Mouse (Mus musculus) mesoderm, embryonic 11.5 days (tissue): ENCODE measurements around the gene Pde6d.
"Not testable (repeated sequence)": the region's sequence is repeated elsewhere in the genome, so short reads cannot be mapped to it uniquely, and the experiment has no call there.

ENCODE experiments used
- DNase-seq: peaks from one replicate; pipeline ENCODE4 v3.0.0-alpha.2; 2012; ENCODE audit warnings: low read depth, low spot score

Pde6d gene

DNA sequence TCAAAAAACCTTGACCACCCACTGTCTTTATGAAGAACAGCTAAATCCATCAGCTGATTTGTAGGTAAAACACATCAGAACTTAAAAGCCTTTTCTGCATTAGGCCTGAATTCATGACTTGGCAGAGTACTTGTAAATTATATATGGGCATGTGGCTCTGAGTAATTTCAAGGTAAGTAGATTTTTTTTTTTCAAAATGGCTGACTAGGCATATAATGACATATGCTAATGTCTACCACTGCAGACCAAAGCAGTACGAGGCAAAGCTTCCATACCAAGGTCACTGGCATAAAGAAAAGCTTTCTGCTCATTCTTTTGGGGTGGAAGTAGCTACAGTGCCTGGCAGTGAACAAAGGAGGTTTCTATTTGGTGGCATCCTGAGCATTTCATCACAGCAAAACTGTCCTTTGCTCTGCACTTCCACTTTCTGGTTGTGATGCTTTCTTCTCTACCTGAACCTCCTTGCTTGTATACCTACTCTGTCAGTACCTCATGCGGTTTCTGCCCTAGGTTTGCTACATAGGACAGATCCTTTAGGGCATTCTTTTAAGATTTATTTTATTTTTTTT, 13.1 kb downstream of the Pde6d start:
- DNase-seq: no peak

DNA sequence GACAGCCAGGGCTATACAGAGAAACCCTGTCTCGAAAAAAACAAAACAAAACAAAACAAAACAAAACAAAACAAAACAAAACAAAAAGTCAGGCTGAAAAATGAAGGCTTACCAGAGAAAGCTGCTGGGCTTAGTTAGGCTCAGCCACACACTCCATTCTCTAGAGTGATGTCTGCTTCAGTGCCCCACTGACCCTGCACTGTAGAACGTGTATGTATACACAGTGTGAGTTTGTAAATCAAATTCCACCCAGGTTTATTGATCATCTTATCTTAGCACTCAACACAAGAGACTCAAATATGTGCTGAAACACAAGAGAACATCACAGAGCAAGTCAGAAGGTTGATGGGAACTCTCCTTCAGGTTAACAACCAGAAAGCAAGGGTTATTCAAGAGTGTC, 14.0 kb downstream of the Pde6d start:
- DNase-seq: no peak

DNA sequence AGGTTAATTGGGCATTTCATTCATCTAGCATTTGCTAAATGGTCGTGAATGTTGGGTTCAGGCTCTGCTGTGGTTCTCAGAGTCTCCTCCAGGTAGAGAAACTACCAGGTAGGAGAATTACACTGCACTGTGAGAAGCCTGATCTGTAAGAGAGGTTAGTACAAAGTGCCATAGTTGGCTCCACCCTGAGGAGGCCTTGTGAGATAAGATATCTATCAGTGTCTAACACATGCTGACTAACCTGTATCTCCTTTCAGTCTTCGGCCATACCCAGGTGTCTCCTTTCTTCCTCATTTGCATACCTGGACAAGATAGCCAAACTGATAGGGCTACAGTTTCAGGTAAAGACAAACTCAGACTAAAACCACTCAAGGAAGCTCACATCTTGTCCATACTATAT, 19.8 kb downstream of the Pde6d start:
- DNase-seq: no peak

DNA sequence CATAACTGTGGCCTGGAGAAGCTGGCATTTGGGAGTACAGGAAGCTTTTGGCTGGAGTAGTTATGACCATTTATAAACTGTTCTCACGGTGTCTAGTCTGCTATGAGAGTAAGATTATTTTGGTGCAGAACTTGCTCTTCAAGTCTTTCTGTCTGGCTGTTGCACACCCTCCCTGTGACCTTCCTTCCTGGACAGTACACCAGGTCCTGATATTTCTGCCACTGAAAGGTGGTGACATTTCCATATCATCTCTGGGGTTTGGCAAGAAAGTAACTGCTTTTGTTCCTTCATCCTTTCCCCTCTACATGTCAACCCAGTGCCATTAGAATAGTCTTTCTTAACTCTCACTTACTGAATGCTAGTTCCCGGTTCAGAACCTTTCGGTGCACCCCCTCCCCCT, 23.2 kb downstream of the Pde6d start:
- no peak for DNase-seq

DNA sequence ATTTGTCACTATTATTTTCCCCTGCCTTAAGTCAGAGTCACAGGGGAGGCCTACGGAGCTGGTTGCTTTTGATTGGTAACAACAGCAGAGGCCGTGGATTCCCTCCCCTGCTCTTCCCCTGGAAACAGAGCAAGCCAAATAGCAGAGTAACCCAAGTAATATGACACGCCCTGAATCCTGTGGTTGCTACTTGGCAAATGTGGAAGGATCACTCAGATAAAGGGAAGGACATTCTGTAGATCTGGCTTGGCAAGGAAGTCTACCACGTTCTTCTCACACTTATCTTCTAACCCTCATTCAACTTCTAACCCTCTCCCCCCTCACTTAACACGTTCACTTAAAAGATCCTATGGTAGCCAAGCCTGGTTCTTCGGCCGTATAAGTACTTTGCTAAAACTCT, 24.6 kb downstream of the Pde6d start:
- no peak for DNase-seq

DNA sequence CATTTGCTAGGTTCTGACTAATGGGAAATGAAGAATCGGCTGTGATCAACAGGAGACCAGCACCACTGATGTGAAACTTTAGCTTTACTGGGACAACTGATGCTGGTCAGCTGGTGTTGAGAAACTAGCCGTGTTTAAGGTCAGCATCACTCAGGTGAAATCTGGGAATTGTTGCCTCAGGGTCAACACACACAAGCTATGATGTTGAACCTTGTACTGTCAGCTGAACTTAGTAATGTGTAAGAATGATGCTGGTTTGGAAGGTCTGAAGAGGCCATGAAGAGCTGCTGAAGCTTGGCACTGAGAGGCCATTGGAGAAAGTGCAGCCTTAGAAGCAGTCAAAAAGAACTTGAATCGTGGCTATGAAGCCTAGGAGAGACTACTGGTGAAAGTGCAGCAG, 26.8 kb downstream of the Pde6d start:
- DNase-seq: no peak

DNA sequence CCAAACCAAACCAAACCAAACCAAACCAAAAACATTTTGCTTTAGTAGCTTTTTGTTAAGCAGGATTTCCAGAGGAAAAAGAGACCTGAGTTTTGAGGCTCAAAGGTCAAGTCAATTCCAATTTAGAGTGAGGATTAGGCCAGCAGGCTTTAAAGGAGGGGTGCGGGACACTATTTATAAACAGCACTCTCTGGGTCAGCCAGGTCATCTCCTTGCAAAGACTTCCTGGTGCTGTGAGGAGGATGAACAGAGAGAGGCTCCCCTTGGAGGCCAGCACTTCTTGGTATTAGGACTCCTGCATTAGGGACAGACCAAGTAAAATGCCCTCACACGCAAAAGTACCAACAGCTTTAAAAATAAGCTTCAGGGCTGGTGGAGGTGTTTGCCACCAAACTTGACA, 30.6 kb downstream of the Pde6d start:
- DNase-seq: no peak

DNA sequence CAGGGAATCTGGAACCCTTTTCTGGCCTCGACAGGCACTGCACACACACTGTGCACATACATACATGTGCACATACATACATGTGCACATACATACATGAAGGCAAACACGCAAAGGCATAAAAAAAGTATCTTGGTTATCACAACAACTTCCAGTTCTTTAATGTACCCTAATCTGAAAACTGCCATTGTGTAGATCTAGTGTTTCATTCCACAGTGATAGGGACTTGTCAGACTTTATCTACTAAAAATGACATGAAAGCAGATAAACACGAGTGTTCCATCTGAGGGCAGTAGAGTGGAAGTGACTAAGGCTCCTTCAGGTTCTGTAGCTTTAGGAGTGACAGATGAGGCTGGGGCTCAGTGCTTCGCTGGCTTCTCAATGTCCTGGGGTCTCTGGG, 31.1 kb downstream of the Pde6d start:
- DNase-seq: no peak

DNA sequence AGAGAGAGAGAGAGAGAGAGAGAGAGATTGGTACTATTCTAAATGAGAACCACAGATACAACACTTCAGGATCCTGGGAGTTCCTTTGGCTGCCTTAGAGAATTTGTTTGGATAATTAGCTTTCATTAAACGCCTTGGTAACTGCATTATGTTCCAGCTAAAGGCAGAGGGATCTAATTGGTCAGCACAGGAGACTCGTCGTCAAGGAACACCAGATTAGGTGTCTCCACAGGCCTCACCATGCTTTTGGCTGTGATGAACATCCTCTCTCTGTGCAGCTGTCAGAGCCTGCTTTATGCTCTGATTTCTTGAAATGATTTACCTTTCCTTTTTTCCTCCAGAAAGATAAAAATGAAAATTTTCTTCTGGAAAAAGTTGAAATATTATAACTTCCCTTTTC, 35.6 kb downstream of the Pde6d start:
- DNase-seq: no peak

DNA sequence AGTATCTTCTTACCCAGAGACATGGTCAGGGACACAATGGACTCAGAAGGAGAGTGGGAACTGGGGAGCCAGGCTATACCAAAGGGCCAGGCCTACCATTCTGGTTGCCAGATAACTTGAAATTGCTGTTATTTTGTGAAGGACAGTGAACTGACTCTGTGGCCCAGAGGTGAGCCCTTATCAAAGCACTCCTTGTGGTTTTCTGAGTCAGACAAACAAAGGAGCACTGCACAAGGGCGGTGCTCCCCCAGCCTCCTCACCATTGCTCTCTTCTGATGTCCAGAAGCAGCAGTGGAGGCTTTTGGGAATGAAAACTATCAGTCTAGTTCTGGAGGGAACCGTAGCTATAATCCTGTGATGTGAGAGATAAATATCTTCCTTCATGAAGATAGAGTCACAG, 39.8 kb downstream of the Pde6d start:
- no peak for DNase-seq

DNA sequence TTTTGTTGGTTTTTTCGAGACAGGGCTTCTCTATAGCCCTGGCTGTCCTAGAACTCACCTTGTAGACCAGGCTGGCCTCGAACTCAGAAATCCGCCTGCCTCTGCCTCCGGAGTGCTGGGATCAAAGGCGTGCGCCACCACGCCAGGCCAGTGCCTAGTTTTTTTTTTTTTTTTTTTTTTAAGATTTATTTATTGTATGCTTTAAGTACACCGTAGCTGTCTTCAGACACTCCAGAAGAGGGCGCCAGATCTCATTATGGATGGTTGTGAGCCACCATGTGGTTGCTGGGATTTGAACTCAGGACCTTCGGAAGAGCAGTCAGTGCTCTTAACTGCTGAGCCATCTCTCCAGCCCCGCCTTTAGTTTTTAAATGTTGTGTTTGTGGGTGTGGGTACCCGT, 42.8 kb downstream of the Pde6d start:
- not testable (repeated sequence) for DNase-seq

DNA sequence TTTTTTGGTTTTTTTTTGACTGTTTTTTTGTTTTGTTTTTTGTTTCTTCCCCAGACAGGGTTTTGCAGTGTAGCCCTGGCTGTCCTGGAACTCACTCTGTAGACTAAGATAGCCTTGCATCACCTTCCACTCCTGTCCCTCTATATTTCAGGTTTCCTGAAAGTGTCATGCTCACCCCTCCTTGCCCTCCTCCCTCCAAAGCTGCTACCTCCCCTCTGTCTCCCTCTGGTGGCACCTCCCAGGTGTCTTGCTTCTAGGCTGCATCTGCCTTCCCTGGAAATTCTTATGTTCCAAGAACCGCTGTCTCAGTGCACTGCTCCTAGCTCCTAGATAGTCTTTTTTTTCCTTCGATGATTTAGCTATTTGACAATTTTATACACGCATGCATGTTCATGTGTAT, 44.0 kb downstream of the Pde6d start:
- no peak for DNase-seq

DNA sequence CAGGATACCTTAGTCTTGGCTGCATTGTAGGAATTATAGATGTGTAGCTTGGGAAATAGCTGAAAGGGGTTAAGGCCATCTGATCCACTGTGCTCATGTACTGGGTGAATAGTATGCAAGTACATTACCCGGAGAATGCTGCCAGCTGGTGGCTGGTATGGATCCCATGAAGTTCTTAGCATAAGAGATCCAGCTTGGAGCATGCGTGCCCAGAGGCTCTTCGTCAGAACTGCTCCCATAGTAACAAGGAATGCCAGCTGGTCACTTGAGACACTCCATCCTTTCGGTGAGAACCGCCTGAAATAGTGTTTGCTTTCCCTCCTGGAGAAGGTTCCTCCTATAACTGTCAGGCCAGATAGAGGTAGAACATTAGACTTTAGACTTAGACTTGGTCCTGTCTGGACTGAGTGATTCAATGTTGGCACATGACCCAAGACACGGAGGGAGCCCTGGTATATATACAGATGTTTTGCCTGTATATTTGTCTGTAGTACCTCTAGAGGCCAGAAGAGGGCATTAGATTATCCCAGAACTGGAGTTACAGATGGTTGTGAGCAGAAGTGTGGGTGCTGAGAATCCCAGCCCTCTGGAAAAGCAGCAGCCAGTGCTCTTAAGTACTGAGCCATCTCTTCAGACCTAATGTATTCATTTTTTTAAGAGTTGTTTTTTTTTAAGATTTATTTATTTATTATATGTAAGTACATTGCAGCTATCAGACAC, 48.9 kb downstream of the Pde6d start:
- DNase-seq: peak; percentile 60

DNA sequence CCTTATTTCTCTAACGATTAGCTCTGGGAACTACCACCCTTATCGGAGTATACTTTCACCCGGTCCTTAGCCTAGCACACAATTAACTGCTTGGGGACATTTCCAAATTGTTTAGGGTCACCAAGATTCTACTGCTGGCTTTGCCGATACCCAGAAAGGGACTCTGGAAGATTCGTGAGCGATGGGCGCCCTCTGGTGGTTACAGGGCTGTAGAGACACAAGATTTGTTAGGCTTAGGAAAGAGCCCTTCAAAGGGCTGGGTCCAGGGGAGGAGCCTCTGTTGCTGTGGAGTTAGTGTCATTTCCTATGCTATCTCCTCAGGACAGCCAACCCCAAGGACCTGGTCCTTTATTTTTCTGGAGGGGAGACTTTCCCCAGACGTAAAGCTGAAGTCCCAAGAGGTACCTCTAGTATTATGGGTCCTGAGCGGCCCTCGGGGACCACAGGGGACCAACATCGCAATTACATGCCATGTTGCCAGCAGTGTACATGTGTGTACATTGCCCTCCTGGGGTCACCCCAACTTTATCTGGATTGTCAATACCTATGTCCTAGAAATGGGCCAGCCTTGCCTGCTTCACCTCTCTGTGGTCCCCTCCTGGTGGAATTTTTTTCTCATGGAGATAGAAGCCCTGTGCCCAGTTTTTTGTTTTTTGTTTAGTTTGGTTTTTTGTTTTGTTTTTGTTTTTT, 49.9 kb downstream of the Pde6d start:
- peak; percentile 94 for DNase-seq

DNA sequence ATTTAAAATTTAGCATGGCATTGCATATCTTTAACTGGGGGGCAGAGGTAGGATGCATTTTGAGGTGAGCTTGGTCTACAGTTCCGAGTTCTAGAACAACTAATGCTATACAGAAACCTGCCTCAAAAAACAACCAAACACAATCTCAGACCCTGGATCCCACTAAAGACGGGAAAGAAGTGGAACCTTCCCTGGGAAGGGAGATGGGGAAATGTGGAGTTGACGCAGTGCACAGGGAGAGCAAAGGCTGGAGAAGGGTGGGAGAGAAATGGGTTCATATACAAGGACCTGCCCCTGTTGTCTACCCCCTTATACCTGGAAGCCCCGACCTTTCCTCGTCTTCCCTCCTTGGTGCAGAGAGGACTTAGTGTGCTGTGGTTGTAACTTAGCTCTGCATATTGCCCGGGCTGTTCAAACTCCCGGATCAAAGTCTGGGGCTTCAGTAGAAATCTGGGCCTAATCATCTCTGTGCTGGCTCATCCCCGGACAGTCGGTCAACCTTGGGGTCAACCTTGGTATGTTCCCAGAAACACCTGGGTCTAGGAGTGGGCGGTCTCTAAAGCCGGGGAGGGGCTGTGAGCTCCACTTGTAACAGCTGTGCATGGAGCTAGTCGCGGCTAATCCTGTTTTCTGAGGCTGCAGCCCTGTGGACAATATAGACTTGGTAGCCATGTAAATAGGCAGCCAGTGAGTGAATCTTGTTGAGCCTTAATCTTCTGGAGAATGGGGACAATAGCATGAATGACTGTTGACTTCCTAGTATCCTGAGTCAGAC, 50.7 kb downstream of the Pde6d start:
- DNase-seq: peak; percentile 81

DNA sequence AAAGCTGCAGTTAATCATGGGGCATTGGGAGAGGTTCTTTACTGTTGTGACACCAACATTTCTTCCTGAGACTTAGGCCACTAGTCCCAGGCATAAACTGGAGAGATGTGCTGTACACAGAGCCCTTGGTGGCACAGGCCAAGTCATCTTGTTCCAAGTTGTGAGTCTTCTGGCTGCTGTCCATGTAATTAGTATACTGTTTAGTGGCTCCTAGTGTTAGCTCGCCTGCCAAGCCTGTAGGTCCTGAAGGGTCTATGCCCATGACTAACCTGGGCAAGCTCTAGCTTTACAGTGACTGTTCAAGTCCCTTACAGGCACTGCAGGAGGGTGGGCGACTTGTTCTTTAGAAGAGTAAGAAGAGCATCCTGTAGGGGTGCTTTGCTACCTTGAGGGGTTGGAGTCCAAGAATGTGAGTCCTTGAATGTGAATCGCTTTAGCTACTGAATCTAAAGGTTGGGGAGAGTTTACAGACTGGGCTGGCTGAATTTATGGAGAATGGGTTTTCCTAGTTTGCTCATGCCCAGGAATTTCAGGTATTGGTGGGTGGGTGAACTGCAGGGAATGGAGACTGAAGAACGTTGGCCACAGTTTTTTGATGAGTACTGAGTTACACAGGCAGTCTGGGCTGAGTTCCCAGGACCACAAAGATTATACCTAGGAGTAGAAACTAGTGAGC, 51.4 kb downstream of the Pde6d start:
- DNase-seq: peak; percentile 55

DNA sequence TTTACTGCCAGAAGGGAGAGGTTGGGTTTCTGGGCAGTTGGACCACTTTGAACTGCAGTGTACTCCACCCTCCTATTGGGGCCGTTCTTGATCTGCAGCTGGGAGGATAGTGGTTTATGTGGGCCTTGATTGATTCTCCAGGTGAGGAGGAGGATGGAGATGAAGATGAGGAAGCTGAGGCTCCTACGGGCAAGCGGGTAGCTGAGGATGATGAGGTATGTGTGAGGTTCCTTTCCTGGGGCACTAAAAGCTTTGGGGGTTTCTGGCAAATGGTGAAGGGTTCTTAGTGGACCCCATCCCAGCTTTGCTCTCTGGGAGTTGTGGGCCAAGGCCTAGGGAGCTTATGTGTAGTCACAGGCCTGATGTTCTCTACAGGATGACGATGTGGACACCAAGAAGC, 52.8 kb downstream of the Pde6d start:
- peak; percentile 33 for DNase-seq

DNA sequence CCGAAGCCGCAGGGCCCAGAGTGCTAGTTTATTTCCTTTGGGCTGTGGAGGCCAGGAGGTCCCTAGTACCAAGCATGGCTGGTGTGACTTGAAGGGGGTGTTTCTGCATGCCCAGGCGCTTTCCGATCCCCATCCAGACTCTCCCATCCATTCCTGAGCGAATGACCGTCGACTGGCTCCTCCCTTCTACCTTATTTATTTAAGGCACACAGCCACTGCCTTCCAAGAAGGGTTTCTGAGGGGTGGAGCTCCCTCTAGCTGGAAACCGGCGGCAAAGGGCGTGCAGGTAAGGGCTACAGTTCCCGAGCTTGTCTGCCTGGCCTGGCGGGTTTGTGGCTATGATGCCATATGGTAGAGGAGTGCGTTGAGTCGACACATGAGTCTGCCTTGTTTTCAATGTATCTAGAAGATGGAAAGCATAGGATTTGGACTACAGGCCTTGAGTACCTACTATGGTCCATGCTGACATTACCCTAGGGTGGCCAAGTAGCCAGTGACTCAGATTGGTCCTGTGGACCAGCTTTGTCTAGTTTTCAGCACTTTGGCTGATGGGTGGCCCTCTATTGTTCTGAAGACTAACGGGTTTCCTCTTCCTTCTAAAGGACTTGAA, 53.8 kb downstream of the Pde6d start:
- peak; percentile 57 for DNase-seq

DNA sequence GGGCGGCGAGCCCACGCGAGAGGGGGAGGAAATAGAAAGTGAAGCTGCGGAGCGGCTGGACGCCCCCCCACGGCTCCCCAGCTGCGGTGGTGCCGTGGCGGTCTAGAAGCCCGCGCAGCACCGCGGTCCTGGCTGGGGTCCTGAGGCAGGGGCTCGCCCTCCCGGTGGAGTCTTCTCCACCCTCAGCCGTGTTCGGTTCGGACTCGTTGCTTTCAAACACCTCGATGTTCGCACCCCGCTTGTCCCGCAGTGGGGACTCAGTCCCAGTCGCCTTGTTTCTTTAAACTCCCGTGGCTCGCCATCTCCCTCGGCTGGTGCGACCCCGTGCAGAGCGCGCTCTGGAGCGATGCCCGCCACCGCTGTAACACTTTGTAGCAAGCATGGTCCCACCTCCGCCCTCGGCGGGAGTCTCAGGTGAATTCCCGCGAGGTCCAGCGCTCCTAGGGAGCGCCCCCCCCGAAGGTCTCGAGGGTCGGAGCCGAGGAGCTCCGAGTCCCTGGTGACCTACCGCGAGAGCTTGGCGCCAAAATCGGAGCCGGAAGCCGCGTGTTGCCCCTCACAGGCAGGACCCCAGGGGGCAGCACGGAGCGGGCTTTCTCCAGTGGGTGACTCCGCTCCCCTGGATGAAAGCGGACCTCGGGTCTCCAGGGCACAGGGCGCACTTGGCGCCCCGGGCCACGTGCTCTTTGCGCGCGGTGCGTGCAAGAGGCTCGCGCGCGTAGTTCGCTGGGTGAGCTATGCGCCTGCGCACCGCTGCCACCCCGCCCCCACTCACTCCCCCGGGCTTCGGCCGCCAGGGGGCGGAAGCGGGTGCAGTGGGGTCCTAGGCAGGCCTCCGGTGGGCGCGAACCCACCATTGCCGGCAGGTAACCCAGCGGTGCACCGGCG, 54.6 kb downstream of the Pde6d start:
- DNase-seq: peak; percentile 93
